Mouse (Mus musculus) embryonic fibroblast, embryonic 13.5 days (primary cell): Measurements from ENCODE around the gene Krtap8-1. TPM values are rescaled to one million over a fixed set of nuclear protein-coding genes. Genes with fewer than 3 reads are reported as not detected.

Experiments
- H3K27ac ChIP-seq: 2 replicates; pipeline ENCODE4 v1.5.1; 2012; ENCODE audit warnings: low read length, control low read depth, inconsistent platforms; ENCODE audit not compliant: insufficient read depth
- H3K4me1 ChIP-seq: 2 replicates; pipeline ENCODE4 v1.6.1; 2011; ENCODE audit warnings: low read length; ENCODE audit not compliant: control insufficient read depth, insufficient read depth
- H3K4me3 ChIP-seq: 2 replicates; pipeline ENCODE4 v1.5.1; 2011; ENCODE audit warnings: mild to moderate bottlenecking, control low read depth, low read length; ENCODE audit not compliant: insufficient read depth
- CTCF ChIP-seq: IDR thresholded peaks from 2 replicates; pipeline ENCODE4 v1.5.1; 2011; ENCODE audit warnings: mild to moderate bottlenecking, control low read depth, low read length, moderate library complexity, borderline replicate concordance; ENCODE audit not compliant: insufficient read depth
- POLR2A ChIP-seq: IDR thresholded peaks from 2 replicates; pipeline ENCODE4 v1.6.1; 2011; ENCODE audit warnings: low read depth, mild to moderate bottlenecking, control low read depth, low read length, moderate library complexity
- polyA plus RNA-seq: library from polyadenylated mRNA; stranded (reverse); fragments of >200 nt; gene quantifications from 2 replicates; pipeline ENCODE4 v1.2.4, GENCODE M21; 2011; ENCODE audit warnings: low read depth; ENCODE audit not compliant: missing spikeins, insufficient read length

The Krtap8-1 gene
- polyA plus RNA-seq, 1 experiment, result not detected

DNA sequence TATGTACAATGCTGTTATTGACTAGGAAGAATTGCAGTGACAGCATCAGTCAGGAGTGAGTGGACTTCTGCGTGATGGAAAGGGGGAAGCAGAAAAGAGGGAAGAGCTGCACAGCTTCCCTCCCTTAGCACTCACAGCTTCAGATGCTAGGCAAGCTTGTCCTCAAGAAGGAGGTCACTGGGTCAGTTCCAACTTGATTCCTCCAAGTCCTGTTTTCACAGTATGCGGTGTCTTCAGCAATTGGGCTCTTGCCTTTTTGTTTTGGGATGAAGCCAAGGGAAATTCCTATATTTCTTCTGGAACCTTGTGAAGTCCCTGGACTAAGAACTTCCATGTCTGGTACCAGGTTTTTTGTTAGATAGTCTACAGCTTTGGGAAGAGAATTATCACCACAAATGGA lies 15.8 kb upstream of the Krtap8-1 start:
- TF ChIP-seq POLR2A (no peak), CTCF (no peak)
- no peaks in the 10 kb centered on the region for H3K4me1 ChIP-seq
- no peak overlapping the region for H3K27ac ChIP-seq

DNA sequence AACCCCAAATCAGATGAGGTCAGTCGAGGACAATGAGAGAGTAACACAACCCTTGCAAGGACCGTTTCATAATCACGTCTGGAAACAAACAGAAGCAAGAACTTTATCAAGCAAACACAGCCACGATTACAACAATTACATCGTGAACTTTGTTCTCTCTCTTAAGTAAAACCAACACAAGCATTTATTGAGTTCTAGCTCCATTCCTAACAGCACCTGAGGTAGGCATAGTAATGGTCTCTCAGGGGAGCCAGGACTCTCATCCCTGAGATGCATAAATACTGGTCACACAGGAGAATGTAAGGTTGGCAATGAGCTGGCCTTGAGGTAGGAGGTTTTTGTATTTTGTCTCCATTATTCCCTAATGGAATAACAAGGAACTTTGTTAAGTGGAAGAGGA lies 14.1 kb upstream of the Krtap8-1 start:
- Histone ChIP-seq H3K4me1 (no peaks in the 10 kb centered on the region), H3K4me3 (no peak overlapping the region), H3K27ac (no peak overlapping the region)
- no peak for TF ChIP-seq POLR2A
- no peak for TF ChIP-seq CTCF

More for the DNA sequence above, 15.8 kb upstream of the Krtap8-1 start:
- H3K4me3 ChIP-seq, result no peak overlapping the region

DNA sequence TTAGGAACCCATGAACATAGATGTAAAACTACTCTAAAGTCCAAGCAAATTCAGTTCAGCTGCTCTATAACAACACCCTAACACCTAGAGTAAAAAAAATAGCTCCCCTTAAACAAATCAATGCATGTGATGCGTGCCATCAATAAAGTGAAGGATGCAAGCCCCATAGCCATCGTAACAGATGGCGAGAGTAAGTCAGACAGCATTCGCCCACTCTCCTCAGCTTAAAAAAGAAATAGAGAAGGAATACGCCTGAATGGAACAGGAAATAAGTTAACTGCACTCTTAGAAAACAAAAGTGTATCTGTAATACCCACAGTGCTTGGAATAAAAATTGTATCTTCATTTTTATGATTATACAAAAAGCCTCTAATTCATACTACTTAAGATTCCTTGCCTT lies 9.2 kb upstream of the Krtap8-1 start:
- Histone ChIP-seq H3K4me3 (no peak overlapping the region), H3K27ac (no peak overlapping the region), H3K4me1 (no peaks in the 10 kb centered on the region)
- no peak for TF ChIP-seq POLR2A
- TF ChIP-seq CTCF, result no peak

DNA sequence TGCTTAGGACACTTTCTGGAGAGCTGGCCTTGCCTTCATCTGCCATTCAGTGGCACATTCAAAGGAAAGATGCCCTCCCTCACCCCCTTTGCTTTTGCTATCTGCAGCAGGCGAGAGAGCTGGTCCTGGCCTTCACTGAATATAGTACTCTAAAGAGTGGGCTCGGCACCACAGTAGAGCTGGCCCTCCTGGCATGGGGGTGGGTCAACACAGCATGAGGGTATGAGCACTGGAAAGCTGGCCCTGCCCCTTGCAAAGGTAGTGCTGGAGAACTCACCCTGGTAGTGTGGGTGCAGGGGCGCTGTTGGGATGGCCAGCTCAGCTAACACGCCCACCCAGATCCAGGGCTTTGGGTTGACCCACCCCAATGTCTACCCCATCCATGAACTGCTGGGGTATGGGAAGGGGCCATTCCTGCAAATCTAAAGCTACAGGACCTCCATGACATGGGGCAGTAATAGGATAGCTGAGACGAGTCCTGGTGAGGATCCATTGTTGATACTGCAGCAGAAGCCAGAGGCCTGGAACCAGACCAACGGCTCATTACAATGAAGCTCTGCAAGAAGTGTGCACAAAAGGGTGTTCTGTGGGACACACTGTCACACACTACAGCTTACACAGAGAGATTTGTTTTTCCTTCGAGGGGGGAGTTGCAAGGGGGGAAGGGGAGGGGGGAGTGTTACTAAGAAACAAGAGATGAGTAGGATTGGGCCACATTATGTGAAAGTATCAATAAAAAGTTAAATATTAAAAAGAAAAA lies 7.8 kb upstream of the Krtap8-1 start:
- no peak for TF ChIP-seq CTCF
- TF ChIP-seq POLR2A, result no peak
- no peak overlapping the region for H3K4me3 ChIP-seq
- H3K27ac ChIP-seq, result no peak overlapping the region
- no peaks in the 10 kb centered on the region for H3K4me1 ChIP-seq

DNA sequence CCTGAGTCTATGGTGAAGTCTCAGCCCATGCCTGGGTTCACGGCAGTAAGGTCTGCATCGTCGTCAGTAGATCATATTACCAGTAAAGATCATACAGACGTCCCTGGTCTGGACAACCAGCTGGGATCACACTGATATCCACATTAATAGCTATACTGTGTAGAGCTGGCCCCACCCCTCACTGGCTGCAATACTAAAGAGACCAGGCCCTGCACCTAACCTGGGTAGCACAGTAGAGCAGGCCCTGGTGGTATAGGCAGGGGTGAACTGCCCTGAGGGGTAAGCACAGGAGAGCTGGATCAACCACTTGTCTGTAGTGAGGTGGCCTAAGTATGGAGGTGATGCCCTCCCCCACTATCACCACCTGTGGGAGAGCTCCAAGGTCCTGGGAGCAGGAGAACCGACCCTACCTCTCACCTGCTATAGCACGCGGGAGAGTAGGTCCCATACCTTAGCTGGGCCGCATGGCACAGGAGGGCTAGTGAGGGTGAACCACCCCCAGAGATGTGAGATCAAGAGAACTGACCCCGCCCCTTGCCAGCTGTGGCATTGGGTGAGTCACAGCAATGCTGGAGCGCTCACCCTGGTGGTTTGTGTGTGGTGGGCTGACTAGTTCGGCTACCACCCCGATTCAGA lies 10.0 kb downstream of the Krtap8-1 start:
- no peak overlapping the region for H3K4me3 ChIP-seq
- no peak for TF ChIP-seq CTCF
- no peak for TF ChIP-seq POLR2A
- no peak overlapping the region for H3K27ac ChIP-seq
- no peaks in the 10 kb centered on the region for H3K4me1 ChIP-seq

- no peaks in the 10 kb centered on the region for H3K4me1 ChIP-seq
- TF ChIP-seq POLR2A, result no peak
- TF ChIP-seq CTCF, result no peak
- no peak overlapping the region for H3K4me3 ChIP-seq
- no peak overlapping the region for H3K27ac ChIP-seq
Measured at GRCm38 (mm10) chr16:89461189-89461588, 26.6 kb downstream of the Krtap8-1 start.

Other genes with a start within 250 kb of the Krtap8-1 start
- gene Krtap21-1, start 84.1 kb downstream of the Krtap8-1 start, polyA plus RNA-seq, result not detected in 2 replicates
- not detected in 2 replicates for gene Krtap6-2, start 67.8 kb downstream of the Krtap8-1 start, polyA plus RNA-seq
- gene Krtap7-1, start 20.4 kb upstream of the Krtap8-1 start, polyA plus RNA-seq, result not detected in 2 replicates
- gene Krtap11-1, start 83.2 kb upstream of the Krtap8-1 start, polyA plus RNA-seq, result not detected in 2 replicates